Mouse (Mus musculus) layer of hippocampus, adult 11-12 months (tissue): ENCODE results near the gene Gpat2.

Experiments
- DNase-seq: peaks from one replicate; pipeline ENCODE4 v3.0.0; 2022; ENCODE audit warnings: low spot score

The Gpat2 gene

GRCm38 (mm10) chr2:127424977-127425376 is at the start of gene Gpat2:
Gene Gpat2, plus strand, starts transcription at chr2:127425199.
- DNase-seq: no peak

DNA sequence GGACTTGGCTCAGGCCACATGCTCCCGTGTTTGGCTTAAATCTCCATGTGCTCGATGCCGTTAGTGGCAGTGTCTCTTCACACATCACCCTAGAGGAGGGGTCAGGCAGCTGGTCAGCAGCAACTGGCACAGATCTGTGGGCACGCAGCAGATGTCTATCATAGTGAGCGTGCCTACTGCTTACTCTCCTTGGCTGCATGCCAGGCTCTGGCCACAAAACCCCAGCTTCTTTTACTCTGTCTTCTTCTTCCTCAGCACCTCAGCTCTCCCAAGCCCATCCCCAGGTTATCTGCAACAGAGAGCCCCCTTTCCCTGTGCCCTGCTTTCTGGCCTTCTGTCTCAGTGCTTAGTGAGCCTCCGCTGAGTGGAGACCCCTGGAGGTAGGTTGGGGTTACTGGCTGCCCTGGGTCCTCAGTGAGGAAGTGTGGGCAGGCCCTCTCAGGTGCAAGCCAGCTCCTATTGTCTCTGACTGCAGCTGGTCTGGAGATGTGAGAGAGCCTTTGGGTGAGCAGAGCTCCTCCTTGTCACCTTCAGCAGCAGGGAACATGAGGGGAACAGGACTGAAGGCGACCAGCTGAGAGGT is 49.1 kb upstream of the Gpat2 start:
- DNase-seq: no peak

DNA sequence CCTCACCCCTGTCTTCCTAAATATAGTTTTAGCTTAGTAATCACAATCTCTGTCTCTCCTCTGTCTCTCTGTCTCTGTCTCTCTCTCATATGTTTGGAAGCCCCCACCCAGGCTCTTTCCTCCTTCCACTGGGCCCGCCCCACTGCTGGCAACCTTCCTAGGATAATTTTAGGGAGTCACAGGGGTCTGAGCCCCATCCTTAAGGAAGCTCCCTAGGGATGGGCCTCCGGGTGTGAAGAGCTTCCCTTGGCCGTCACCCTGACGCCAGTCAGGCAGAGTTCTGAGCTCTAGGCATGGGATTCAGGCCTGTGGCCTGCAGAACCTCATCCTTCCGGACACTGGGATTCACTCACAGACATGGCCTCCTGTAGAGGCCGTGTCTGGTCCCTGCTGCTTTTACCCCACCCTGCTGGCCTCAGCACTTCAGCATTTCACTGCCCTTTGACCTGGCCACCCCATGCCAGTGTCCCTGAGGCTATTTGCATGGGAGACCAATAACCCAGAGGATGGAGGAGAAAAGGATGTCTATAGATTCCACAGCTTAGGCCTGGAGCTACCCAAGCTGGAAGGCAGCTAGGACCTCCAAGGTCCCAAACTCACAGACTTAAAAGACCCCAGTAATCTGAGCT is 48.5 kb upstream of the Gpat2 start:
- no peak for DNase-seq

GRCm38 (mm10) chr2:127377942-127378610 is 46.9 kb upstream of the Gpat2 start:
- no peak for DNase-seq

DNA sequence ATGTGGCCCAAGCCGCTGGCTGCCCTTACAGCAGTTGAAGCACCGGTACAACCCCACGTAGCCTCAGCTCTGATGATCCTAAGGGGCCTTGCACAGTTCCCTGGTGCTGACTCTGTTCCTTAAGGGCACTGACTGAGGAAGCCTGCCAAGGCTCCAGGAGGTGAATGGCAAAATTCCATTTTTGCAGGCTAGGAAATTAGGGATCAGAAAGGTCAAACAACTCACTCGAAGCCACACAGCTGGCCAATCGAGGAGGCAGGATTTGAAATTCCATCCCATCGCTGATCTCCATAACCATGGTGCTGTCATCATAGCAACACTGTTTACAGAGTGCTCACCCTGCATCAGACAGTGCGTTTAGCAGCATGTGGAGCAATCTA is 46.4 kb upstream of the Gpat2 start:
- DNase-seq: no peak

DNA sequence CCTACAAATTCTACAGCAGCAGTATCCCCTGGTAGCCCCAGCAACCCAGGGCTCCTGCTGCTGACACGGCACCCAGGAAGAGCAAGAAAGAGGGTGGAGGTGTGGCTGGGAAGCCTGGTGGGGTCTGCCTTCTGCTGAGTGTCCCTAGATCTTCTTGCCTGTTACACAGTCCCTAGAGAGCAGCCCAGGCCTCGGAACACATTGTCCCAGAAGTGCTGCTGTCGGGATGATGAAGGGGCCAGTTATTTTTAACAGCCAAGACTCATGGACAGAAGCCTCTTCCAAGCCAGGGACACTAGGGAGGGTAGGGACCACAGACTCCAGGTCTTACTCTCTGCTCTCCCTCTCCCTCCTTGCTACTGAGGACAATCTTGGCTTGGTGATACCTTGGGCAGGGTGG is 45.7 kb upstream of the Gpat2 start:
- DNase-seq: no peak

- no peak for DNase-seq
Observed at GRCm38 (mm10) chr2:127383881-127384280, 41.1 kb upstream of the Gpat2 start.

DNA sequence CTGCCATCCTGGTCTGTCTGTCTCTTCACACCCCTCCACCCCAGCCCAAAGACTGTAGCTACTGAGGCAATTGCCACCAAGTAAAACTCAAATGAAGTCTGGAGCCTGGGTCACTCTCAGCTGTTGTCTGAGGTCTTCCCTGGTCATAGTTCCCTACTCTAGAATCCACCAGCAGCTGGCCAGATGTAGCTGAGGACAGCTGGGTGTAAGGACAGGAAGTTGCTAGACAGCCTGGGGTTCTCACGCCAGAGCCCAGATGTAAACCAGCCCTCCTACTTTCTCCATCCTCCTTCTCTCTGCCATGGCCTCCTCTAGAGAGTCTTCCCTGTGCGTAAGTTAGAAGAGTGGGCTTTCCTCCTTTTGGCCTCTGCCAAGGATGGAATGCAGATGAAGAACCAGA is 37.5 kb upstream of the Gpat2 start:
- no peak for DNase-seq

GRCm38 (mm10) chr2:127390352-127390751 is 34.6 kb upstream of the Gpat2 start:
- no peak for DNase-seq

- DNase-seq: no peak
Observed at GRCm38 (mm10) chr2:127390846-127391245, 34.2 kb upstream of the Gpat2 start.

GRCm38 (mm10) chr2:127391323-127391722 is 33.7 kb upstream of the Gpat2 start:
- no peak for DNase-seq

GRCm38 (mm10) chr2:127394606-127395161 is 30.3 kb upstream of the Gpat2 start:
- no peak for DNase-seq

DNA sequence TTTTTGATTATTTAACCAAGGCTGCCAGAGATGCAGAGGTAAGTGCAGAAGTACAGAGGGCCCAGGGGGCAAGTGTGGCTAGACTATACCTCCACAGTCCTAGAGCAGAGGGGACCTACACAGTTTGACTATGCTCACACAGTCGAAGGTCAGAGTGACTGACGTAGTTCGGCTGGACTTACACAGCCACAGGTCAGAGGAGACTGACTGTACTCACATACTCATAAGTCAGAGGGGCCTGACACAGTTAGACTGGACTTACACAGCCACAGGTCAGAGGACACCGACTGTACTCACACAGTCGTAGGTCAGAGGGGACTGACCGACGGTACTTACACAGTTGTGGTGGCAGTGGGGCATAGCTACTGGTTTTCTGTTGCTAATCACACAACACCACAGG is 26.3 kb upstream of the Gpat2 start:
- no peak for DNase-seq

DNA sequence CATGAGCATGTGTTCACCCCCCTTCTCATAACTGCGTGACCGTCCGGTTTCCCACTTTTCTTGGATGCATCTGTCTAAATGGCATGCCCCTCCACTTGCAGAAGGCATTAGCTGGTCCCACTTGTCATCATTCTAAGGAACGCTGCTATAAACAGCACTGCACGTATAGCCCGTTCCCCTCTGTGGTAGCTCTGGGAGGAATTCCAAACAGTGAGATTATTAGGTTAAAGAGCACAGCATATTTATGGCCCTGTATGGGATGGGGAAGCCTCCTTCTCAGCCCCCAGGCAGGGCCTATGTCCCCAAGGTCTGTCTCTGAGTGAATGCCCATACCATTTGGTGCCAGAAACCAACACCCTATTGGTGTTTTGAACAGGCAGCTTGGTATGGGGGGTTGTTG is 13.9 kb upstream of the Gpat2 start:
- no peak for DNase-seq

GRCm38 (mm10) chr2:127415806-127416205 is 9.2 kb upstream of the Gpat2 start:
- DNase-seq: no peak

DNA sequence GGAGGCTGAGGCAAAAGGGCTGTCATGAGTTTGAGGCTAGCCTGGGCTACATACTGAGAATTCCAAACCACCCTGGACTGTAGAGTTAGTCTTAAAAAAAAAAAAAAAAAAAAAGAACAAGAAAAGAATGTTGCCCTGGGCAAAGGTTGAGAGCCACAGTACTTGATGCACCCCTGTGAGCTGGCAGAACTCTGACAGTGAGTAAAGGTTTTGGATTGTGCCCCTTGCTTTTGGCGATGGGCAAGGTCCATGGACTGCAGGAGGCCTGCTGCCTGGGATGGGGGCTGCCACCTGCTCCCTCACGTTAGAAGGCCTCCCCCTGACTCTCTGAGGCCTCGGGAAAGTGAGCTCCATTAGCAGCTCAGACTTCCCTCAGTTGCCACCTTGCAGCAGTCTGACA is 8.3 kb upstream of the Gpat2 start:
- no peak for DNase-seq

DNA sequence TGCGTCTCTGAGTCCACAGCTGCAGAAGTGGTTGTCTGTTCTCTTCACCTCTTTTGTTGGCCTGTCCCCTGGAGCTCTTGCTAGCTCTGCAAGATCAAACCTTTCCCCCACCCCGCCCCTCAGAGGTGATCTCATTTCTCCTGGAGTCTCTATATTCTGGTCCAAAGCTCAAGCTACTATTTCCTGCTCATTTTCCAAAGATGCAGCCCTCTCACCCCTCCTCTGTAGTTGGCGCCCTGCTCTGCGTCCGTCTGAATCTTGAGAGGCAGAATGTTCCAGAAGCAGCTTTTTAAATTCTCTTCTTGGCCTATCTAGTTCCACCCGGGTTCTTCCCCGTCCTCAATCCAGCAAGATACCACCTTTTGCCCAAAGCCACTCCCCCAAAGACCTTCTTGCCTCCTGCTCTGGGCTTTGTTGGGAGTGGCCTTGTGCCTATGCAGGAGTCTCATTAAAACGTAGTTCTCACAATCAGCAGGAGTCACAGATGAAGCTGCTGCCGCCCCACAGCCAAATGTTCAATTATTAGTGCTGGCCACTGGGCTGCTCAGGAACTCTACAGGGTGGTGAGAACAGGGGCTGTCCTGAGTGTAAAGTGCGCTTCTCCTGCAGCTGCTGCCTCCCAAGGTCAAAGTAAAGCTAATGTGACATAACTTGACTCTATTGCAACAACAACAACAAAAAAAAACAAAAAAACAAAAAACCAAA is 6.6 kb upstream of the Gpat2 start:
- no peak for DNase-seq

DNA sequence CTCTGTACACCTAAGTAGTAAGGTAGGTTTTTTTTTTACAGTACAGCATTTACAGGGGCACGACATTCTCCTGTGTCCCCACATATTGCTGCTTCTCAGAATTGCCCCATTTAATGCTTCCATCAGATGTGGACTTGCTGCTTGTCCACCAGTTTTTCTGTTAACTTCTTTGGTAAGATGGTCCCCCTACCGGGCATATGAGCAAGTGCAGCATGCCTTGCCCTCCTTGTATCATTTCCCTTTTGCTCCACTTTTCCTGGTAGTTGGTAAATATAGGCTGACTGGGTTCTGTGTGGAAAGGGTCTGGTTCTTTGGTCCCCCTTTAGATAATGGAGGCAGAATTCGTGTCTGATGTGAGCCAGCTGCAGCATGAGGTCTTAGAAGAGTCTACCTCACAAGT is 5.2 kb downstream of the Gpat2 start:
- DNase-seq: peak; percentile 59

- DNase-seq: no peak
Observed at GRCm38 (mm10) chr2:127433487-127434295, 8.7 kb downstream of the Gpat2 start.

DNA sequence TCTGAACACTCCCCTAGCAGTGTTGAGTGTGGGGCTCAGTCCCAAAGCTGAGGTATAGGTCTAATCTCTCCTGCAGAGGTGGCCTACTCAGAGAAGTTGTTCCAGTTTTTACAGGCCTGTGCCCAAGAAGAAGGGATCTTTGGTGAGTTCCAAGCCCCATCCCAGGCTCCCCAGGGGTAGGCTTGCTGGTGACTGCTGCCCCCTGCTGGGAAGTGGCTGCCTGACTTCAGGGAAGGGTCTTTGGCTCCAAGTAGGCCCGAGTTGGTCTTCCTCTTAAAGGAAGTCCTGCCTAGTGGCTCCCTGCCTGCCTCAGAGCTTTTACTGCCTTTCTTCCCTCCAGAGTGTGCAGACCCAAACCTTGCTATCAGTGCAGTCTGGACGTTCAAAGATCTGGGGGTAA is 10.1 kb downstream of the Gpat2 start:
- no peak for DNase-seq

DNA sequence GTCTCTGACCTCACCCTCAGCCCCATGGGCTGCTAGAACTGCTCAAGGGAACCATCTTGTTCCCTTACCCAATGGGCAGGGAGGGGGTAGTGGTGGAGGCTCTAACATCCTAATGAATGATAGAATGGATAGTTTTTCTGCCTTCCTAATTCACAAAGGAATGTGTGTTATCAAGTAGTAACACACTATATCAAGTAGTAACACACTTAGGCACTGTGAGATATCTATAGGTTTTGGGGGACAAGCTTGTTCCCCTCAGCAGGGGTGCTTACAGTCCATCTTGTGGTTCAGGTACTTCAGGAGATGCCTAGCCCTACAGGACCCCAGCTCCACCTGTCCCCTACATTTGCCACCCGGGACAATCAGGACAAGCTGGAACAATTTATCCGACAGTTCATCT is 10.6 kb downstream of the Gpat2 start:
- no peak for DNase-seq

DNA sequence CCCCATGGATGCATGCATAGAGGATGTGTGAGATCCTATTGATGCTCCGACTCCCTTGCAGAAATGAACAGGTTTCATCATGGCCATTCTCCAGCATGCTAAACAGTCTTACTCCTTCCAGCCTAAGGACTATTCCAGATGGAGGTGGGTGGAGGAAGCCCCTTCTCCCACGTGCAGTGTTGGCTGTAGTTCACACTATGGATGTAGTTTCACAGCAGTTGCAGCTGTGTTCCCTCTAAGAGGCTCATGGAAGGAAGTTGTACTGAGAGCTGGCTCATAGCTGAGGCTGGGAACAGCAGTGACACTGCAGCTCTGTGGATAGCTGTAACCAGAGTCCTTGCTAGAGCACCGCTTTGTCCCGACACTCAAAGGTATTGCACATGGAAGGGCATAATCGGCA is 12.7 kb downstream of the Gpat2 start:
- DNase-seq: no peak
